Mouse (Mus musculus): ENCODE data around the gene Syngr1. TPM values are rescaled to one million over a fixed set of nuclear protein-coding genes. Genes with fewer than 3 reads are reported as not detected.

The Syngr1 gene
- polyA plus RNA-seq, 1 experiment from 2014 or later, result 14.3 TPM

- no peak overlapping the region for H3K4me2 ChIP-seq (replicated peaks; ENCODE audit: low read depth, low read length)
- H3K27me3 ChIP-seq (ENCODE audit: insufficient read depth, low read length), result no peaks in the 10 kb centered on the region
- no peak overlapping the region for H3K4me3 ChIP-seq (ENCODE audit: low read length)
- no peak for ATAC-seq (ENCODE audit: low FRiP score, low TSS enrichment)
- peaks cover 24% of the 10 kb centered on the region for H3K36me3 ChIP-seq (ENCODE audit: insufficient read depth, low read length)
- H3K4me1 ChIP-seq (ENCODE audit: insufficient read depth, low read length), result no peaks in the 10 kb centered on the region
- H3K9me3 ChIP-seq (ENCODE audit: low read length), result peaks cover 3% of the 10 kb centered on the region; the same call in 1 of the 2 replicates
- H3K27ac ChIP-seq (ENCODE audit: low read length), result no peak overlapping the region
- H3K9ac ChIP-seq (replicated peaks; ENCODE audit: low read length), result no peak overlapping the region
- 95% methylated on average over 5 of the region's 5 CpGs for WGBS
Measured at GRCm38 (mm10) chr15:80145397-80145796, 54.3 kb downstream of the Syngr1 start.

DNA sequence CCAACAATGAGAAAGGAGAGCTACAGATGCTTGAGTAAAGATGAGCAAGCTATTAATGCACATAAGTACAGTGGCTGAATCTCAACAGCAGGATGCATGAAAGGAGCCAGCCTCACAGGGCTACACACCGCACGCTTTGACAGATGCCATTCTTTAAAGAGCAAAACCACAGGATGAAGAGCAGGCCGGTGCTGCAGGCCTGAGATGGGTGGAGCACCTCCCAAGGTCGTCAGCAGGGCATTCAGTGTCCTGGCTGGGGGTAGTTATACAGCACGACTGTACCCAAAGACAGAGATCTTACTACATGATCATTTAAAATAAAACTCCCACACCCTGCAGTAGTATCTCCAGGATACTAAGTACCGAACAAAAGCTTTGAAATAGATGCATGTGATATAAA, 55.0 kb downstream of the Syngr1 start:
- 74% methylated on average over 6 of the region's 6 CpGs for WGBS
- peaks cover 25% of the 10 kb centered on the region for H3K36me3 ChIP-seq (ENCODE audit: insufficient read depth, low read length)
- H3K27me3 ChIP-seq (ENCODE audit: insufficient read depth, low read length), result no peaks in the 10 kb centered on the region
- no peak overlapping the region for H3K4me2 ChIP-seq (replicated peaks; ENCODE audit: low read depth, low read length)
- peaks cover 3% of the 10 kb centered on the region; the same call in 1 of the 2 replicates for H3K9me3 ChIP-seq (ENCODE audit: low read length)
- H3K9ac ChIP-seq (replicated peaks; ENCODE audit: low read length), result no peak overlapping the region
- ATAC-seq (ENCODE audit: low FRiP score, low TSS enrichment), result no peak
- no peak overlapping the region for H3K27ac ChIP-seq (ENCODE audit: low read length)
- H3K4me3 ChIP-seq (ENCODE audit: low read length), result no peak overlapping the region
- H3K4me1 ChIP-seq (ENCODE audit: insufficient read depth, low read length), result no peaks in the 10 kb centered on the region

DNA sequence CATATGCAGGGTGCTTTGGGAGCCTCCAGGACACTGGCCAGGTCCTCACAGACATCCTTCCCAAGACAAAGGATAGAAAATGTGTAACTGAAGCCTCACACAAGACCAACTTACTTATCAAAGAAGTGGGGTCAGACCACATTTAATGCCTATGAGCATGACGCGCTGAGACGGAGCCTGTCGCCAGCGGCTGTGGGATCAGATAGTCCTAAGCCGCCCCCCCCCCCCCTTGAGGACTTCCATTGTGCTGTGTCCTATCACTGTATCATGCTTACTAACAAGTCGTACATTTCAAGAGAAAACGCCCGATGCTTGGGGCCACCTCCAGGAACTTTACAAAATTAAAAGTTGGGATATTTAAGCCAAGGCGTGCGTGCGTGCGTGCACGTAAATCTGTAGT, 56.0 kb downstream of the Syngr1 start:
- H3K4me1 ChIP-seq (ENCODE audit: insufficient read depth, low read length), result no peaks in the 10 kb centered on the region
- H3K36me3 ChIP-seq (ENCODE audit: insufficient read depth, low read length), result peaks cover 25% of the 10 kb centered on the region
- peaks cover 2% of the 10 kb centered on the region; the same call in 1 of the 2 replicates for H3K9me3 ChIP-seq (ENCODE audit: low read length)
- ATAC-seq (ENCODE audit: low FRiP score, low TSS enrichment), result no peak
- no peak overlapping the region for H3K4me3 ChIP-seq (ENCODE audit: low read length)
- H3K4me2 ChIP-seq (replicated peaks; ENCODE audit: low read depth, low read length), result no peak overlapping the region
- H3K9ac ChIP-seq (replicated peaks; ENCODE audit: low read length), result no peak overlapping the region
- H3K27me3 ChIP-seq (ENCODE audit: insufficient read depth, low read length), result no peaks in the 10 kb centered on the region
- H3K27ac ChIP-seq (ENCODE audit: low read length), result no peak overlapping the region
- 88% methylated on average over 14 of the region's 14 CpGs for WGBS

GRCm38 (mm10) chr15:80147511-80147910, 56.4 kb downstream of the Syngr1 start:
- no peaks in the 10 kb centered on the region for H3K9me3 ChIP-seq (ENCODE audit: low read length)
- no peaks in the 10 kb centered on the region for H3K4me1 ChIP-seq (ENCODE audit: insufficient read depth, low read length)
- no peak overlapping the region for H3K4me3 ChIP-seq (ENCODE audit: low read length)
- peaks cover 22% of the 10 kb centered on the region for H3K36me3 ChIP-seq (ENCODE audit: insufficient read depth, low read length)
- H3K27ac ChIP-seq (ENCODE audit: low read length), result no peak overlapping the region
- no peak for ATAC-seq (ENCODE audit: low FRiP score, low TSS enrichment)
- H3K27me3 ChIP-seq (ENCODE audit: insufficient read depth, low read length), result no peaks in the 10 kb centered on the region
- no peak overlapping the region for H3K9ac ChIP-seq (replicated peaks; ENCODE audit: low read length)
- H3K4me2 ChIP-seq (replicated peaks; ENCODE audit: low read depth, low read length), result no peak overlapping the region
- 63% methylated on average over 5 of the region's 5 CpGs for WGBS

DNA sequence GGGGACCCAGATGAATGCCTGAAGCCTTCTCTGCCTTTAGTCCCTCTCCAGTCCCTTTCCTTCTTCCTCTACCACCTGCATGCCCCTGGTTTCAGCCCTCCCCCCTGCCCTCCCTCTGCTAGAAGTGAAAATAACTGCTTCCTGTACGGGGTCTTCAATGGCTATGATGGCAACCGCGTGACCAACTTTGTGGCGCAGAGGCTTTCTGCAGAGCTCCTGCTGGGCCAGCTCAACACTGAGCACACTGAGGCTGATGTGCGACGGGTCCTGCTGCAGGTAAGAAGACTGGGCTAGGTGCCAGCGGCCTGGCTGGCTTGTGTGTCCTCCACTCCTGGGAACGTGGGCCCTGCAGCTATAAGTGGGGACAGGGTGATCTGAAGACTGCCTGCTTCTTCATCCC, 57.4 kb downstream of the Syngr1 start:
- Histone ChIP-seq H3K9ac (replicated peaks; ENCODE audit: low read length) (no peak overlapping the region), H3K4me2 (replicated peaks; ENCODE audit: low read depth, low read length) (no peak overlapping the region), H3K27me3 (ENCODE audit: insufficient read depth, low read length) (no peaks in the 10 kb centered on the region), H3K36me3 (ENCODE audit: insufficient read depth, low read length) (peaks cover 25% of the 10 kb centered on the region), H3K9me3 (ENCODE audit: low read length) (no peaks in the 10 kb centered on the region), H3K4me3 (ENCODE audit: low read length) (no peak overlapping the region), H3K4me1 (ENCODE audit: insufficient read depth, low read length) (no peaks in the 10 kb centered on the region), H3K27ac (ENCODE audit: low read length) (no peak overlapping the region)
- 88% methylated on average over 8 of the region's 8 CpGs for WGBS
- no peak for ATAC-seq (ENCODE audit: low FRiP score, low TSS enrichment)

- Histone ChIP-seq H3K4me3 (ENCODE audit: low read length) (no peak overlapping the region), H3K9ac (replicated peaks; ENCODE audit: low read length) (no peak overlapping the region), H3K4me2 (replicated peaks; ENCODE audit: low read depth, low read length) (no peak overlapping the region), H3K27me3 (ENCODE audit: insufficient read depth, low read length) (no peaks in the 10 kb centered on the region), H3K36me3 (ENCODE audit: insufficient read depth, low read length) (peaks cover 32% of the 10 kb centered on the region), H3K9me3 (ENCODE audit: low read length) (no peaks in the 10 kb centered on the region), H3K27ac (ENCODE audit: low read length) (no peak overlapping the region), H3K4me1 (ENCODE audit: insufficient read depth, low read length) (no peaks in the 10 kb centered on the region)
- 87% methylated on average over 7 of the region's 7 CpGs for WGBS
- ATAC-seq (ENCODE audit: low FRiP score, low TSS enrichment), result no peak
Measured at GRCm38 (mm10) chr15:80149517-80149916, 58.4 kb downstream of the Syngr1 start.

DNA sequence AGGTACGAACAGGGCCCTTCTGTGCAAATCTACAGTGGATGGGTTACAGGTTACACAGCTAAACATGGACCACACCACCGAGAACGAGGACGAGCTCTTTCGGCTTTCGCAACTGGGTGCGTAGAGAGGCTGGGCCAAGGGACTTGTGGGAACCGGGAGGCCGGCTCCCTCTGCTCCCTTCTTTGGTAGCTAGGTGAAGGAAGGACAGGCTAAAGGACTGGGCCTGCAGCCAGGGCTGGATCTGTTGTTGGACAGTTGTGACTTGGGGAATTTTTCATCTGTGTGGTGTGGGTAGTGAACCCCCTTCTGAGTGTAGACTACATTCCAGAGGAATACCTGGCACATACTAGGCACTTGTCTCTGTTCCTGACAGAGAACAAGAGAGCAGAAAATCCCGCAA, 61.5 kb downstream of the Syngr1 start:
- Histone ChIP-seq H3K36me3 (ENCODE audit: insufficient read depth, low read length) (peaks cover 55% of the 10 kb centered on the region), H3K9ac (replicated peaks; ENCODE audit: low read length) (no peak overlapping the region), H3K4me2 (replicated peaks; ENCODE audit: low read depth, low read length) (no peak overlapping the region), H3K9me3 (ENCODE audit: low read length) (no peaks in the 10 kb centered on the region), H3K27ac (ENCODE audit: low read length) (no peak overlapping the region), H3K4me3 (ENCODE audit: low read length) (no peak overlapping the region), H3K27me3 (ENCODE audit: insufficient read depth, low read length) (no peaks in the 10 kb centered on the region), H3K4me1 (ENCODE audit: insufficient read depth, low read length) (peaks cover 2% of the 10 kb centered on the region; the same call in 1 of the 2 replicates)
- no peak for ATAC-seq (ENCODE audit: low FRiP score, low TSS enrichment)
- 84% methylated on average over 10 of the region's 10 CpGs for WGBS

DNA sequence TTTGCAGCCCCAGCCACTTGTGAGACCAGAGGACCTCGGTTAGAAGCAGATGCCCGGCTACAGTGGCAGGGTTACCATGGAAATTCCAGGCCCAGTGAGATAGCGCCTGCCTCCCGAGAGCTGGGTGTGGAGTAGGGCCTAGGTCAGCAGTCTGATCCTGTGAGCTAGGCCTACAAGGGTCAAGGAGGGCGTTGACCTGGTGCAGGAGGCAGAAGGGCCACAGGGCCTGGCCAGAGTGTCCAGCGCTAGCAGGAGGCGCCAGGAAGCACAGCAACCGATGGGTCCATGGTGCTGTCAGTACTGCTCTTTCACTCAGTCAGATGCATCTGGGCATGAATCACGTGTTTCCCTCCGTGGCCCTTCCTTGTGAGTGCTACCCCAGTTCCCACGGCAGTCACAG, 62.6 kb downstream of the Syngr1 start:
- H3K4me3 ChIP-seq (ENCODE audit: low read length), result no peak overlapping the region
- no peaks in the 10 kb centered on the region for H3K9me3 ChIP-seq (ENCODE audit: low read length)
- WGBS, result 83% methylated on average over 11 of the region's 11 CpGs
- no peak for ATAC-seq (ENCODE audit: low FRiP score, low TSS enrichment)
- peaks cover 12% of the 10 kb centered on the region for H3K4me1 ChIP-seq (ENCODE audit: insufficient read depth, low read length)
- peaks cover 65% of the 10 kb centered on the region for H3K36me3 ChIP-seq (ENCODE audit: insufficient read depth, low read length)
- H3K27ac ChIP-seq (ENCODE audit: low read length), result no peak overlapping the region
- no peaks in the 10 kb centered on the region for H3K27me3 ChIP-seq (ENCODE audit: insufficient read depth, low read length)
- no peak overlapping the region for H3K9ac ChIP-seq (replicated peaks; ENCODE audit: low read length)
- H3K4me2 ChIP-seq (replicated peaks; ENCODE audit: low read depth, low read length), result no peak overlapping the region

DNA sequence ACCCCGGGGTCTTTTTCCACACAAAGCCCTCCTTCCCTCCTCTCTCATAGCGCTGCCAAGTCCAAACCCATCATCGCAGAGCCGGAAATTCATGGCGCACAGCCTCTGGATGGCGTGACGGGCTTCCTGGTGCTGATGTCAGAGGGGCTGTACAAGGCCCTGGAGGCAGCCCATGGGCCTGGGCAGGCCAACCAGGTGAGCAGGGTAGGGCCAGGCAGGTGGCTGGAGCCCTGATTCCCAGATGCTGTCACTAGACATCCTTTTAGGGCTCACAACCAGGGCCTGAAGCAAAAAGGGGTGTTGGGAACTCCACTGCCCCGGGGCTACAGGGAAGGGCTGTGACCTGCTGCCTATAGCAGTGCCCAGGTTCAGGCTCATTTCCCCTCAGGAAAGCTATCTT, 64.6 kb downstream of the Syngr1 start:
- Histone ChIP-seq H3K4me3 (ENCODE audit: low read length) (no peak overlapping the region), H3K9me3 (ENCODE audit: low read length) (no peaks in the 10 kb centered on the region)

DNA sequence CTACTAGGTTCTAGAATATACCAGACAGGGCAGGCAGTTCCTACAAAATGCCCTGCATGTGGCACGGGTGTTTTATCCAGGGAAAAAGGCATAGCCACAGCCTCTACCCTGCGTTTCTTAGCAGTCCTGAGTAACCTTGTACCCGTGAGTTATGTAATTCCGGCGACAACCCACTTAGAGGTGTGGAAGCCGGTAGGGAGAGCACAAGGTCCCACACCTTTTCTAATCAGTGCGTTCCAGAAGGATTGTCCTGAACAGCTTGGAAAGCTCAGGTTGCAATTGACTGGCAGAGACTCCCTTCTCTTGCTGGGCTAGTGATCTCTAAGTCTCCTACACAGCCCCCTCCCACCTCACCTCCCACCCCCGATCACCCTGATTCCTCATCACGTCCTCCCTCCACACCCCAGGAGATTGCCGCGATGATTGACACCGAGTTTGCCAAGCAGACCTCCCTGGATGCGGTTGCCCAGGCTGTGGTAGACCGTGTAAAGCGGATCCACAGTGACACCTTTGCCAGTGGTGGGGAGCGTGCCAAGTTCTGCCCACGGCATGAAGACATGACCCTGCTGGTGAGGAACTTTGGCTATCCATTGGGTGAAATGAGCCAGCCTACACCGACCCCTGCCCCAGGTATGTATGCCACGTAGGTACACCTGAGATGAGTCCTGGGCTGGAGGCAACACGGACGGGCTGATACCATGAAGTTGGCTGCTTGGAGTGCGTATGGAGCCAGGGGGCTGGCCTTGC, 66.2 kb downstream of the Syngr1 start:
- ATAC-seq (ENCODE audit: low FRiP score, low TSS enrichment), result no peak
- Histone ChIP-seq H3K4me3 (ENCODE audit: low read length) (no peak overlapping the region), H3K27me3 (ENCODE audit: insufficient read depth, low read length) (no peaks in the 10 kb centered on the region), H3K27ac (ENCODE audit: low read length) (peak overlapping the region; percentile 92; the same call in 1 of the 2 replicates), H3K36me3 (ENCODE audit: insufficient read depth, low read length) (peaks cover 68% of the 10 kb centered on the region), H3K4me2 (replicated peaks; ENCODE audit: low read depth, low read length) (no peak overlapping the region), H3K4me1 (ENCODE audit: insufficient read depth, low read length) (peaks cover 30% of the 10 kb centered on the region), H3K9me3 (ENCODE audit: low read length) (no peaks in the 10 kb centered on the region), H3K9ac (replicated peaks; ENCODE audit: low read length) (no peak overlapping the region)
- 65% methylated on average over 22 of the region's 22 CpGs for WGBS

More for the DNA sequence above, 64.6 kb downstream of the Syngr1 start:
- no peak overlapping the region for H3K27ac ChIP-seq (ENCODE audit: low read length)
- peaks cover 30% of the 10 kb centered on the region for H3K4me1 ChIP-seq (ENCODE audit: insufficient read depth, low read length)
- H3K27me3 ChIP-seq (ENCODE audit: insufficient read depth, low read length), result no peaks in the 10 kb centered on the region
- no peak overlapping the region for H3K4me2 ChIP-seq (replicated peaks; ENCODE audit: low read depth, low read length)
- H3K9ac ChIP-seq (replicated peaks; ENCODE audit: low read length), result no peak overlapping the region
- ATAC-seq (ENCODE audit: low FRiP score, low TSS enrichment), result no peak
- 91% methylated on average over 8 of the region's 8 CpGs for WGBS
- peaks cover 60% of the 10 kb centered on the region for H3K36me3 ChIP-seq (ENCODE audit: insufficient read depth, low read length)

Measured in kidney, embryonic 16.5 days (tissue).